Mouse (Mus musculus) lung, embryonic 16.5 days (tissue): ENCODE measurements around the gene Tinagl1. TPM values are rescaled to one million over a fixed set of nuclear protein-coding genes. Genes with fewer than 3 reads are reported as not detected.

Experiments used
- ATAC-seq: fragments of 200-750 bp; cut with Nextera tagmentation; 2 replicates; pipeline ENCODE4 v1.8.0; 2017; ENCODE audit warnings: low read depth, mild to moderate bottlenecking, moderate library complexity
- H3K27ac ChIP-seq: fragments of 300-500 bp; sonication (generic); 2 replicates; pipeline ENCODE4 v1.5.1; 2014; ENCODE audit warnings: mild to moderate bottlenecking, control low read depth, low read length
- H3K27me3 ChIP-seq: fragments of 300-500 bp; sonication (generic); 2 replicates; pipeline ENCODE4 v1.6.1; 2014; ENCODE audit warnings: low read depth, low read length, mixed read lengths; ENCODE audit not compliant: control insufficient read depth, insufficient read depth
- H3K36me3 ChIP-seq: fragments of 300-500 bp; sonication (generic); 2 replicates; pipeline ENCODE4 v1.6.1; 2014; ENCODE audit warnings: low read length; ENCODE audit not compliant: control insufficient read depth, insufficient read depth
- H3K4me1 ChIP-seq: fragments of 300-500 bp; sonication (generic); replicated peaks from 2 replicates; pipeline ENCODE4 v1.6.1; 2014; ENCODE audit warnings: low read length, mixed read lengths; ENCODE audit not compliant: control insufficient read depth, insufficient read depth
- H3K4me2 ChIP-seq: fragments of 300-500 bp; sonication (generic); 2 replicates; pipeline ENCODE4 v1.6.1; 2014; ENCODE audit warnings: low read depth, low read length, control low read depth
- H3K4me3 ChIP-seq: fragments of 300-500 bp; sonication (generic); 2 replicates; pipeline ENCODE4 v1.5.1; 2014; ENCODE audit warnings: mild to moderate bottlenecking, low read length, control low read depth
- H3K9ac ChIP-seq: fragments of 300-500 bp; sonication (generic); 2 replicates; pipeline ENCODE4 v1.6.1; 2014; ENCODE audit warnings: low read length, control low read depth
- H3K9me3 ChIP-seq: fragments of 300-500 bp; sonication (generic); 2 replicates; pipeline ENCODE4 v1.6.1; 2016; ENCODE audit warnings: low read length; ENCODE audit not compliant: control insufficient read depth
- WGBS: fragments of 180-500 bp; shearing (Covaris S2); extraction: QIAGEN DNeasy Blood & Tissue Kit; methylation state at CpG from one replicate; pipeline ENCODE4 v1.1.7; 2014; 5-methylcytosine and 5-hydroxymethylcytosine counted together
- polyA plus RNA-seq: library from polyadenylated mRNA; unstranded; fragments of >200 nt; fragmentation: Nextera tagmentation; extraction: Ambion mirVana; gene quantifications from 2 replicates; pipeline ENCODE4 v1.2.1, GENCODE M21; 2015

The Tinagl1 gene
- polyA plus RNA-seq, 1 experiment from 2014 or later: 73.3 TPM

DNA sequence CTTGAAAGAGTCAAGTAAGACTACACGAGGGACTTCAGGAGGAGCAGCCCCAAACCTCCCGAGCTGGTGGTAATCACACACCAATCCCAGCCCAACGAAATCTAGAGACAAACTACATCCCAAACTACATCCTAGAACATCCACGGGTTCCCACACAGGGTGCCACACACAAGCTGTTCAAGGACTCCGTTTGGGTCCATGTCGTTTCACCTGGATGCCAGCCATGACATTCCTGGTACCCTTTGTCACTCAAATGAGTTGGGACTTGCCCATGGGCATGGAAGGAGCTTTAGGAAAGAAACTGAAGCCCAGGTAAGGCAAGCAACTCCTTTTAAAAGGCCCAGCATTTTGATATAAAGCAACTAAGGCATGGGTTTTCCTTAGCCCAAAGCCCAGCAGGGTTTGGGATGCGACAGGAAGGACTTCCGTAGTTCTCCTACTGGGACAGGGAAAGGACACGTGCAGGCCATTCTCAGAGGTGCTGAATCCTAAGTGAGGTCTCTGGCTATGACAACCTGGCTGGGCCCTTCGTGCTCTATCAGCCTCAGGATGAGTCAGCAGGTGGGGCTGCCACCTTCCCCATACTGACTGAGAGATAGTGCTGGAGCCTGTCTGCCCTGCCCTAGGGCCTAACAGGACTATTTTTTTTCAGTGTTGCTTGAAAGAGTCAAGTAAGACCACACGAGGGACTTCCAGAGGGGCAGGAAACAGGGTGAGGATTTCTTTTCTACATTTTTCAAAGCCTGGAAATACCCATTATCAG, 1.7 kb downstream of the Tinagl1 start:
- no peak for ATAC-seq
- 56% methylated on average over 11 of the region's 11 CpGs for WGBS

DNA sequence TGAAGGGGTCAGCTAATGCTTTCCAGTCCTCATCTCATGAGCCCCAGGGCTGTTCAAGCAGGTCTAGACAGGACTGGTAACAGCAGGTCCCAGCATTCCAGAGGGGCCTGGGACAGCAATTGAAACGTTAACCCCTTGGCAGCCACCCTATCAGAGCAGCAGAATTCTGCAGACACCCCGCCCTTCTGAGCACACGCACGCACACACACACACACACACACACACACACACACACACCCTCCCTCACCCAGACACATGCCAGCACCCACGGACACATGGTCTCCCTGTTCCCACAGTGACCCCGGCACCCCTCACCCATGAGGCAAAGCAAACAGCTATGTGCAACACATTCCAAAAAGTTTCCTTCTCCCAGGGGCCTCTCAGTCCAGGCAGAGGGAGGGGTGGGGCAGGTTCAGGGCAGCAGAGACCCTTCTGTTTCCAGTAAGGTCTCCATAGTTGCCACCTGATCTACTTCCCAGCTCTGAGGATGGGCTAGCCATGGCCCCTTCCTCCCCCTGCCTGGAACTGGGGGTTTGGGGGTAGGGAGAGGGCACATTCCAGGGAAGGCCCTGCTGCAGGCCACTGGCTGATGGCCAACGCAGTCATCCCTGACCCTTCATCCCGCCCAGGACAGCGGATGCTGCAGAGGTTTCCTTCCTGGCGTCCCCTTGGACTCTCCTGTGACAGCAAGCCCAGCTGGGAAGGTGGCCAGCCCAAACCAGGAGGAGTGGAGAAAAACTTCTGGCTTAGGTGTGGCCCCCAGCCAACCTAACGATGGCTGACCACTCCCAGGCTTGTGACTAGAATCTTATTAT, 2.8 kb downstream of the Tinagl1 start:
- H3K27me3 ChIP-seq: no peaks in the 10 kb centered on the region
- ATAC-seq: peak; percentile 14; the same call in 1 of the 2 replicates
- H3K36me3 ChIP-seq: no peaks in the 10 kb centered on the region
- peak overlapping the region; percentile 91 for H3K27ac ChIP-seq
- peak overlapping the region; percentile 24 for H3K4me3 ChIP-seq
- H3K4me1 ChIP-seq: peaks cover 79% of the 10 kb centered on the region
- H3K9me3 ChIP-seq: no peaks in the 10 kb centered on the region
- H3K4me2 ChIP-seq: peak overlapping the region; percentile 43
- peak overlapping the region; percentile 57 for H3K9ac ChIP-seq
- 21% methylated on average over 11 of the region's 11 CpGs for WGBS

More for the DNA sequence above, 1.7 kb downstream of the Tinagl1 start:
- H3K27ac ChIP-seq: peak overlapping the region; percentile 91
- H3K4me2 ChIP-seq: peak overlapping the region; percentile 64
- H3K9me3 ChIP-seq: no peaks in the 10 kb centered on the region
- no peaks in the 10 kb centered on the region for H3K36me3 ChIP-seq
- H3K9ac ChIP-seq: peak overlapping the region; percentile 69
- H3K4me3 ChIP-seq: peak overlapping the region; percentile 50
- peaks cover 76% of the 10 kb centered on the region for H3K4me1 ChIP-seq
- no peaks in the 10 kb centered on the region for H3K27me3 ChIP-seq

DNA sequence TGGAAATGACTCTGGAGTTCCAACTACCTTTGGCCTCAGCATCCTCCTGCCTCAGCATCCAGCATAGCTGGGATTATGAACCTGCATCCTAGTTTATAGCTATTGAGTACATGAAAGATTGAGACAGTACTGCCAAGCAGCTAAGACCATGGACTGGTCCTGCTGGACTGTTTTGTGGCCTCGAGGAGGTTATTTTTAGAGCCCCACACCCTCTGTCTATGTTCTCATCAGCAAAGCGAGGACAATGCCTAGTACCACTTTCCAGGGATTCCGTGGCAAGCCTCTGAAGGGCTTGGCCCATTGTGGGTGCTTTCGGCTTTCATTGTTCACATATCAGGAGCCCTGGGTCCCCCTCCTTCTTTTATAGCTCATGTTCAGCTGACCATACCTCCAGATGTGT, 4.6 kb downstream of the Tinagl1 start:
- no peak overlapping the region for H3K9ac ChIP-seq
- H3K4me2 ChIP-seq: no peak overlapping the region
- H3K27me3 ChIP-seq: no peaks in the 10 kb centered on the region
- H3K4me1 ChIP-seq: peaks cover 72% of the 10 kb centered on the region
- no peak overlapping the region for H3K4me3 ChIP-seq
- no peak overlapping the region for H3K27ac ChIP-seq
- no peak for ATAC-seq
- no peaks in the 10 kb centered on the region for H3K9me3 ChIP-seq
- 0 out of 2 replicates have a peak, but pooled peaks cover 2% of the 10 kb centered on the region for H3K36me3 ChIP-seq
- 75% methylated on average over 4 of the region's 4 CpGs for WGBS

DNA sequence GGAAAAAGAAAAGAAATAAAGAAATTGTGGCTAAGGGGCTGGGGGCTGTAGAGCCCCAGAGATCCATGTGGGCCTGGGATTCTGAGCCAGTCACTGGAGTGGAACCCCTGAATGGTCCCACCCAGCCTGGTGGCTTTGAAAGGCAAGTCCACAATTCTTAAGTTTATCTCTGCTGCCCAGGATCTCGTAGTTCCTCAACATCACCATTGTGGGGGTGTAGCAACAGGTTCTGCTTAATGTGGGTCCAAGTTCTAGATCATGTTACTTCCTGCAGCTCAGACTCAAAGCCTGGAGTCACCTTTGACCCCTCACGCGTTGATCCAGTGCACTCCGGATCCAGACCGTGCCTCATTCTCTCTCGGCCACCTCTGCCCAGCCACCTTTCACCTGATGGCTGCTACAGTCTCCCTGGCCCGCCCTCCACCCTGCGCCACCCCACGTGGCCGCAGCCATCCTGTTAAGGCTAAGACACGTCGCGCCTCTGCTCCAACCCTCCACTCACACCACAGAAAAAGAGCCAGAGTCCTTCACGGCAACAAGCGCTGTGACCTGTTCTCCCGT, 5.4 kb downstream of the Tinagl1 start:
- Histone ChIP-seq H3K4me3 (no peak overlapping the region), H3K4me2 (no peak overlapping the region), H3K27me3 (no peaks in the 10 kb centered on the region), H3K4me1 (peaks cover 63% of the 10 kb centered on the region), H3K27ac (no peak overlapping the region), H3K36me3 (0 out of 2 replicates have a peak, but pooled peaks cover 2% of the 10 kb centered on the region), H3K9me3 (no peaks in the 10 kb centered on the region), H3K9ac (no peak overlapping the region)
- ATAC-seq: no peak
- WGBS: 76% methylated on average over 16 of the region's 16 CpGs

DNA sequence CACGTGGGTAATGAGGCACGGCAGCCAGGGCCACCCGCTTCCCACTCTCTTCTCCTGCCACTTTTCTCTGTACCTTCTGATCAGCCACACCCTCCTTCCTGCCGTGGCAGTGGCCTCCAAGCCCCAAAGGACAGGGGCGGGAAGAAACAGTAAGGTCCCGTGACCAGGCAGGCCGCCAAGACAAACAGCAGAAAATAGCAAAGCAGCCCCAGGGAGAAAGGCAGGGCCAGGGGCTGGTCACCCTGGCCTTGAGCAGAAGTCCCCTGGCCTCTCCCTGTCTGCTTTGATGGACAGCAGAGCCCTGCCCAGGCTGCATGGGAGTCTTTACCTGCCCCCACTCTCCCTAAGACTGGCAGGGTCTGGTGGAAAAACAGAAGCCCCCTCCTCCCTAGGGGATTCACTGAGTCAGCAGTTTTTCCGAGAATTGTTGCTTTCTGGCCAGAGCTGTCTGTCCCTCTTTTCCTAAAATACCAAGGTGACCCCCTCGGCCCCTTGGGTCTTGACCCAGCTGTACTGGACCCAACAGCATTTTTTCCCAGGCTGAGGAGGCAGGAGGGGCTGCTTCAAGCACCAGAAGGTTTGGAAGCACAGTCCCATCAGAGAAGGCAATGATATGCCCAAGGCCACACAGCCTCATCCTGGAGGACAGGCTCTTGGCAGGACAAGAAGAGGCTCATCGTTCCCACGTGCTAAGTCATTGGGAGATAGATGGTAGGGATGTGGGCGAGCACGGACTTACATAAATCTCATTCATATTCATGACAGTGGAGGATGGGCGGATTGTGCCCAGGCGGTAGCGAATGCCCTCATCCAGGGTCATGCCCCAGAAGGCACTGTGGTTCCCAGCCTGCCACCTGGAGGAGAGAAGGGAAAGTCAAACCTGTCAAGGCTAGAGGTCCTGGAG, 6.4 kb downstream of the Tinagl1 start:
- H3K36me3 ChIP-seq: 0 out of 2 replicates have a peak, but pooled peaks cover 2% of the 10 kb centered on the region
- H3K27ac ChIP-seq: peak overlapping the region; percentile 92
- H3K9me3 ChIP-seq: no peaks in the 10 kb centered on the region
- H3K9ac ChIP-seq: peak overlapping the region; percentile 44
- no peak overlapping the region for H3K4me3 ChIP-seq
- peak; percentile 77 for ATAC-seq
- H3K27me3 ChIP-seq: no peaks in the 10 kb centered on the region
- peak overlapping the region; percentile 37 for H3K4me2 ChIP-seq
- WGBS: 30% methylated on average over 16 of the region's 16 CpGs
- H3K4me1 ChIP-seq: peaks cover 60% of the 10 kb centered on the region

- Histone ChIP-seq H3K36me3 (0 out of 2 replicates have a peak, but pooled peaks cover 2% of the 10 kb centered on the region), H3K27ac (peak overlapping the region; percentile 92), H3K4me2 (peak overlapping the region; percentile 37), H3K27me3 (no peaks in the 10 kb centered on the region), H3K4me1 (peaks cover 59% of the 10 kb centered on the region), H3K9ac (peak overlapping the region; percentile 5), H3K4me3 (peak overlapping the region; percentile 18; the same call in 1 of the 2 replicates), H3K9me3 (no peaks in the 10 kb centered on the region)
- peak; percentile 29; the same call in 1 of the 2 replicates for ATAC-seq
- WGBS: 30% methylated on average over 9 of the region's 9 CpGs
These were observed 7.1 kb downstream of the Tinagl1 start for GRCm38 (mm10) chr4:130167814-130168213.

- Histone ChIP-seq H3K9ac (peak overlapping the region; percentile 5; the same call in 1 of the 2 replicates), H3K4me1 (peaks cover 57% of the 10 kb centered on the region), H3K27ac (peak overlapping the region; percentile 92), H3K4me2 (peak overlapping the region; percentile 37), H3K4me3 (peak overlapping the region; percentile 18; the same call in 1 of the 2 replicates), H3K9me3 (no peaks in the 10 kb centered on the region), H3K36me3 (0 out of 2 replicates have a peak, but pooled peaks cover 2% of the 10 kb centered on the region), H3K27me3 (no peaks in the 10 kb centered on the region)
- 55% methylated on average over 22 of the region's 22 CpGs for WGBS
- ATAC-seq: no peak
These were observed 7.6 kb downstream of the Tinagl1 start for GRCm38 (mm10) chr4:130167321-130167720.

GRCm38 (mm10) chr4:130166592-130166991, 8.3 kb downstream of the Tinagl1 start:
- Histone ChIP-seq H3K4me3 (no peak overlapping the region), H3K27me3 (no peaks in the 10 kb centered on the region), H3K27ac (peak overlapping the region; percentile 52), H3K9ac (peak overlapping the region; percentile 50), H3K4me1 (peaks cover 50% of the 10 kb centered on the region), H3K4me2 (no peak overlapping the region), H3K36me3 (0 out of 2 replicates have a peak, but pooled peaks cover 2% of the 10 kb centered on the region), H3K9me3 (no peaks in the 10 kb centered on the region)
- 59% methylated on average over 8 of the region's 8 CpGs for WGBS
- ATAC-seq: no peak
